Mouse (Mus musculus) spleen, embryonic (tissue): ENCODE data around the gene Cbarp.

ENCODE experiments used
- CTCF ChIA-PET: fragments of 350-600 bp; sonication (Branson Sonifier 250); formaldehyde crosslinking; loops from one replicate; lab custom pipeline; 2022; lab: Charles Lee

The Cbarp gene

DNA sequence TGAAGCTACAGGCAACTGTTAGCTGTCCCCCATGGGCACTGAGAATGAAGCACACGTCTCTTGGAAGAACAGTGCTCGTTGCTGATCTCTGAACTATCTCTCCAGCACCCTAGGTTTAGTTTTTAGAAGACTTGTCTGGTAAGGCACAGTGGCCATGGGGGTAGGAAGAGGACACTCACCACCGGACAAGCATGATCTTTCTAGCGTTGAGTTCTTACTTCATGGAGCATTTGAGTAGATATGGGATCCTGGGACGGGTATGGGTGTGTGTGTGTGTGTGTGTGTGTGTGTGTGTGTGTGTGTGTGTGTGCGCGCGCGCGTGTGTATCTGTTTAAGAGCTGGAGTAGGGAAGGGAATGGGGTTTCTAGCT lies at the start of gene Cbarp:
Gene Cbarp, minus strand, starts transcription at position 170 of the 370 bp plus-strand sequence.
- CTCF ChIA-PET = interaction anchor here (0.5 to 1.4 kb wide), 9 partner anchors 12 to 213 kb away, joined by 3 to 6 read pairs (median 4); partner anchors contain the start of genes Cirbp and Stk11

DNA sequence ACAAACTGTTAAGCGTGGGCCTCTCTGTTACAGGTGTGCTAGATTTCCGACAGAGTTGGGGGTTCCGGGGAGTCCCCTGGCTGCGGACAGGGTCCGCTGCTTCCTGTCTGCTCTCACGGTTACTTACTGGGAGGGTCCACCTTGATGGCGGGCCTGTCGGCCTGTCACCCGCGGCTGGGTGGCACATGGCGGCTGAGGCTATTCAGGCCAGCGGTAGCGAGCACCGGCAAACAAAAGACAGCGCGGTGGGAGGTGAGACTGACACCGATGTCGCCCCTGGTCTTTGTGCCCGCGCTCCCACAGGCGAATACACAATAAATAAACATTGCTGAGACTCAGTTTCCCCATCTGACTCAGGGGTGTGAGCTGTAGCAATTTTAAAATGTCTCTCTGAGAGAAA lies 49.4 kb upstream of the Cbarp start:
- CTCF ChIA-PET = no interaction called here

DNA sequence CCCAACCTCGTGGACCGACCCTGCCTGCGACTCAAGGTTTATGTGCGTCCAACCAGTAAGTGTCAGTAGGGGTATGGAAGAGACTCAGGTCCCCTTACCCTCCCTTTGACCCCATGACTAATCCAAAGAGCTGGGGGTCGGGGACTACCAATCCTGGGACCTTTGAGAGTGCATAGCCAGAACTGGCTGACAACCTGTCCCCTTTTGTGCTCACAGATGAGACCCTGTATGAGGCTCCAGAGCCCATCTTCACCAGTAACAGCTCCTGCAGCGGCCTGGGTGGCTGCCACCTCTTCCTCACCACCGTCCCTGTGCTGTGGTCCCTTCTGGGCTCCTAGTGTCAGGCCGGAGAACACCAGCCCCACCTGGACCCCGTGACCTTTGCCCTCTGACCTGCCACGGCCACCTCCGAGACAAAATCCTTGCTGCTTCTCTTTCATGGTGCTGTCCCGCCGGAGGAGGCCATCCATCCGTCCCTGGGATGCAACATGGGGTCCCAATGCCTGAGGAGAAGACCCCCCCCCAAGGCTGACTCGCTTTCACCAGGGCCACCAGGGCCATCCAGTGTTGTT lies 47.9 kb upstream of the Cbarp start:
- CTCF ChIA-PET = no interaction called here

DNA sequence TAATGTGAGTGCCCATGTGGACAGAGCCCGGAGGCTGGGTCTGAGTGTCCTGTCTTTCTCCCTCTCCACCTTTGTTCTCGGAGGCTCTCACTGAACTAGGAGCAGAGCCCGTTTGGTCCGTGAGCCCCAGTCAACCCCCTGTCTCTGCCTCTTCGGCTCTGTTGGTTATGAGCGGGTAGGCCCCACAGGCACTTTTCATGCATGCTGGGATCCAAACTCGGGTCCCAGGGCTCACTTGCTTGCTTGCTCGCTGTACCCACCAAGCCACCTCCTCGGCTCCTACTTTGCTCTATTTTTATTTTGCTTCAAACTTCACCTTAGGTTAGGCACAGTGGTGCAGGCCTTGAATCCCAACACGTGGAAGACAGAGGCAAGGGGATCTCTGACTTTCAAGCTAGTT lies 47.1 kb upstream of the Cbarp start:
- CTCF ChIA-PET = no interaction called here

DNA sequence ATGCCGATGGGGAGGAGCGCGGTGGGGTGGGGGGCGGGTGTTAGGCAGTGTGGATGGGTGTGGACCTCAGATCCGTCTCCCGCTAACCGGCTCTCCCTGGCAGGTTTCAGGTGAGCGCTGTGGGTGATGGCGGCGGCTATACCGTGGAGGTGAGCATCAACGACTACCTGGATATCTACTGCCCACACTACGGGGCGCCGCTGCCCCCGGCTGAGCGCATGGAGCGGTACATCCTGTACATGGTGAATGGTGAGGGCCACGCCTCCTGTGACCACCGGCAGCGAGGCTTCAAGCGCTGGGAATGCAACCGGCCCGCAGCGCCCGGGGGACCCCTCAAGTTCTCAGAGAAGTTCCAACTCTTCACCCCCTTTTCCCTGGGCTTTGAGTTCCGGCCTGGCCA lies 46.0 kb upstream of the Cbarp start:
- CTCF ChIA-PET = interaction anchor here (0.6 kb wide), 1 partner anchor 362 kb away, joined by 4 read pairs; no protein-coding TSS in a partner anchor

DNA sequence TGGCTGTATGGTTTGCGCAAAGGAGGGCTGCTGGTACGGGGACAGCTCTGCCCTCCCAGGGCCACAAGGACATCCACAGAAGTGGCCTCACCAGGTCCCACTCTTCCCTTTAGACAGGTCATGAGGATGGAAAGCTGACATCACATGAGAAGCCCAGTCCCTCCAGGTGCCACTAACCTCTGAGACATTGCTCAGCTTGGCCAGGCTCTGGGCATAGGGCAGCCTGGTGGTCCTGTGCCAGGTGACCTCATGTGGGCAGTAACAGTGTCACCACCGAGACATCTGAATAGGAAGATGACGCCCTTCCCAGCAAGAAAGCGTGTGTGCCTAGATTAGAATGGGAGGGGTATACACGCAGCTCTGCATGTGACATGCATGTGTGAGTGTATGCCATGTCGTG lies 41.9 kb upstream of the Cbarp start:
- CTCF ChIA-PET = no interaction called here

DNA sequence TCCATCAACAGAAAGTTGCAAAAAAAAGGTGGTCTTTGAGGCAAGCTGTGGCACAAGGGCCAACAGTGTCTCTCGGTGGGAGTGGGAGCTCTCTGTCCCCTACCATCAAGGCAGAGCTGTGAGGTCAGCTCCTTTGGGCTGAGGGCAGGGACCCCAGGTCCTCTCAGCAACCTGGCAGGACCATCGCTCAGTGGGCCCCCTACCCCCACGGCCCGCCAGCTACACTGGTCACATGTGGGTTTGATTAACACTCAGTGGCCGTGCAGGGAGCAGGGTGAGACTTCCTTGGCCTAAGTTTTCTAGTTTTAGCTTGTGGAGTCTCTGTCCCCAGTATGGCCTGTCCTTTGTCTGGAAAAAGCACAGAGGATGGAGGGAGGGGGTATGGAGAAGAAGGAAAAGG lies 40.2 kb upstream of the Cbarp start:
- CTCF ChIA-PET = no interaction called here

DNA sequence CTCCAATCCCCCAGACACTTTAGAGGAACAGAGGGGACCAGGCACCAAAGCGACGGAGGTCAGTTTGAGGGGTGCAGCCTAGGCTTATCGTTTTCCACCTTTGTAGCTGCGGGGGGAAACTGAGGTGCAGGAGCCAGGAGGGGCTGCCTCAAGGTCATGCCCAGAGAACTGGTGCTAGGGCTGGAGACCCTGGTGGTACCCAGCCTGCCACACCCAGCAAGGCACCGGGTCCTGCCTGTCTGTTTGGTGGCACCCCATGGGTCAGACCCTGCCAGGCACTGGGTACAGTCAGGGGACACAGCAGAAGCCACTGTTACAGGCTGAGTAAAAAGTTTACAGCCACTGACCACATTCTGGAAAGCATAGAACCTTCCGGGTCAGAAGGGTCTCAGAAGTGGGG lies 39.7 kb upstream of the Cbarp start:
- CTCF ChIA-PET = no interaction called here

DNA sequence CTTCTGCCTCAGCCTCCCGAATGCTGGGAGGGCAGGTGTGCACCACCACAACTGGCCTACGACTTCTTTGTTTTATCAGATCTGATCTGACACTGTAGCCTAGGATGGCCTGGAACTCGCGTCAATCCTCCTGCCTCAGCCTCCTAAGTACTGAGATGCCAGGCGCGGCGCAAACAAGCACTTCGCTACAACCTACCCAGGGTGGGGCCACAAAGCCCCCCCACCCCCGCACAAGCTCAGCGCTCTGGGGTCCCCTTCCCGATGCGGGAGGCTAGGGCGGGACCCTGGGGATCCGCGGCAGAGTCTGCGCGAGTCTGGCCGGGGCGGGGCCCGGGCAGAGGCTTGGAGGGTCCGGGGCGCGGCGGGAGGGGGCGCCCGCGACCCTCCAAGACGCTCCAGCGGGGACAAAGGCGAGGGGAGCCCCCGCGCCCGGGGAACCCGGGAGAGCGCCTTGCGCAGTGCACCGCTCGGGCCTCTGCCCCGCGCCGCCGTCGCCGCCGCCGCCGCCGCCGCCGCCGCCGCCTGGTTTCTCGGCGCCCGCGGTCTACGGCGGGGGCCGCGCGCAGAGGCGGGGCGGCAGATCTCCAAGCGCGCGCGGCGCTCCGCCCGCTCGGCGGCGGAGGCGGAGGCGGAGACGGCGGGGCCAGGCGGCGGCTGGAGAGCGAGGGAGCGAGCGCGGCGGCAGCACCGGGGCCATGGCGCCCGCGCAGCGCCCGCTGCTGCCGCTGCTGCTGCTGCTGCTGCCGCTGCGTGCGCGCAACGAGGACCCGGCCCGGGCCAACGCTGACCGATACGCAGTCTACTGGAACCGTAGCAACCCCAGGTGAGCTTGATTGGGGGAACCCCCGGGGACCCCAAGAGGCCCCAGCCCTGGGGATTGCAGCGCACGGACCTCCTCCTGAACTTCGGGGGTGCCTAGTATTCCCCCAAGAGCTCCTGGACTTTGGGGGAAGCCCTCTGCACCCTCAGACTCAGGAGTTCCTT lies 38.7 kb upstream of the Cbarp start, which contains the start of gene Efna2:
Gene Efna2, plus strand, starts transcription at position 415 of the 984 bp plus-strand sequence.
- CTCF ChIA-PET = interaction anchor here (0.7 kb wide), 1 partner anchor 44 kb away, joined by 4 read pairs; no protein-coding TSS in a partner anchor

DNA sequence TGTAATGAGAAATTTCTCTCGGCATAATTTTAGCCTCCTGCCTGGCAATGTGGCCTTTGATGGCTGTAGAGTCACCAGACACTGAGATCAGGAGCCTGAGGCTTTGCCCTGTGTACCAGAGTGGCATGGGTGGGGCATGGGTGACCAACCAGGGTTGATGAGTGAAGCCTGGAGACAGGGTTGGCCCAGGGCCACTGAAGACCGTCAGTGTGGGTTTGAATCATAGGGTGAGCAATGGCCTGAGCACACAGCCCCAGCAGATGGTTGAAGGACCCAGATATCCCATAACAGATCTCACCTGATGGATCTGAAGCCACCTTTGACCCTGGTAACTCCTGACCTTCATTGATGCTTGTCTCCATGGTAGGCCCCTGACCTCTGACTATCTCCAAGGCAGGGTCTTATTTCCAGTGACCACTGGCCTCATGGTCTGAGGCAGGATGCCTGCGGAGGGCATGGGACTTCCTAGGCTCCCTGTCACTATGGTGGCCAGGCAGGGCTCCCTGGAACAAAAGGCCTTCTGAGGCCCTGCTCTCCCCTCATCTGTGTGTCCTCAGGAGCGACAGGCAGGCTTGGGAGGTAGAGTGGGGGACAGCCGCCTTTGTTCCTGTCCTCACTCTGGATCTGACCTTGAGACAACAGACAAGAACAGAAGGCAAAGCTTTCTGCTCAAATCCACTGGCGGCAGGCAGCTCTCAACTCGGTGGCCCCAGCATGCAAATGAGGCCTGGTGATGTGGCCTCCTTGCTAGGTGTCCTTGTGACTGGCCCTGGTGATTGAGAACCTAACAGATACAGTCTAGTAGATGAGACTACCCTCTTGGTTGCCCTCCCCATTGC lies 37.0 kb upstream of the Cbarp start:
- CTCF ChIA-PET = no interaction called here

DNA sequence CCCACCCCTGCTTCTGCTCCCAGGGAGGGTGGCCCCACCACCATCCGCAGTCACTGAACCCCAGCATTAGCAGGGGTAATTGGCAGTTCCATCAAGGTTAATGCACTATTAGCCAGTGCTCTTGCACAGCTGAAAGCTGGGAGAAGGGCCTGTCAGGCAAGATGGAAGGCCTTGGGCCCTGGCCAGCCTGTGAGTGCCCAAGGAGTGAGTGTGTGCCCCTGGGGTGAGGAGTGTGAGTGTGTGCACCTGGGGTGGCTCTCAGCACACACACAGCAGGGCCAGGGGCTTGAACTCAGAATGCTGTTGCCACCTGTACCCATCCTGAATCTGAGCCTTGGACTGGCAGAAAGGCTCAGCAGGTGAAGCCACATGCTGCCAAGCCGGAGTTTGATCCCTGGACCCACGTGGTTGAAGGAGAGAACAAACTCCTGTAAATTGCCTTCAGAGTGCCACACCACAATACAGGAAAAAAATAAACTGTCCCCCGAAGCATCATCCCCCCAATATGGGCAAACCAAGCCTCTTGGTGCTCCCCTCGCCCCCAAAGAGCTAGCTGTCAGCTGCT lies 35.7 kb upstream of the Cbarp start:
- CTCF ChIA-PET = interaction anchor here (0.7 to 1.5 kb wide), 3 partner anchors 68 to 337 kb away, joined by 3 to 16 read pairs (median 3); no protein-coding TSS in a partner anchor

DNA sequence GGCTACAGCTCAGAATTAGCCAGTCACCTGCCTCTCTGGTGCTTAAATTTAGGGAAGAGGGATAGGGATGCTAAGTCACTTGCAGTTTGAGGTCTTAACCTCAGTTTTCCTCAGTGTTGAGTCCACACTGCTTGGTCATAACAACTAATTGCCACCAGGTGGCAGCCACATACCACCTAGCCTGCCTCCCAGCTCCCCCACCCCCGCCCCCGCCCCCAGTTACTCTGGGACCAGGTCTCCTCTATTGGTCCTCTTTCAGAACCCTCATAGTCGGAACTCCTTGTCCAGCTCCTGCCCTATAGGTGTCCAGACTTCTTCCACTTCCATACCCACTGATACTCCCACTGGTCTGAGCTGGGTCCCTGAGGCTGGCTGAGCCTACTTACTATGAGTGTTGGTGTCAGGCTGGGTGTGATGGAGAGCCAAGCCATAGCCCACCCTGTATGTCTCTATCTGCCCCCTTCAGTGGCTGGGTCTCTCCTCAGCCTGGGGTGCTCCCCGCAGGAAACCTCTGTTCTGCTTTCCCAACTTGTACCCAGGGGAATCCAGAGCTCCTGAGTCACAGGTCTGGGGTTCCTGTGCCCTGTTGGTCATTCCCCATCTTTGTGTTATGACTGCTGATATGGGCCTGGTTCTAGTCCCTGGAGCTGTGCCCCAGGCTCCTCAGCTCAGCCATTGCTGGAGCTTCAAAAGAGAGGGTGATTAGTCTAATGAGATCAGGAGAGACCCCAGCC lies 35.1 kb upstream of the Cbarp start:
- CTCF ChIA-PET = interaction anchor here (1.5 kb wide), 1 partner anchor 69 kb away, joined by 16 read pairs; no protein-coding TSS in a partner anchor

DNA sequence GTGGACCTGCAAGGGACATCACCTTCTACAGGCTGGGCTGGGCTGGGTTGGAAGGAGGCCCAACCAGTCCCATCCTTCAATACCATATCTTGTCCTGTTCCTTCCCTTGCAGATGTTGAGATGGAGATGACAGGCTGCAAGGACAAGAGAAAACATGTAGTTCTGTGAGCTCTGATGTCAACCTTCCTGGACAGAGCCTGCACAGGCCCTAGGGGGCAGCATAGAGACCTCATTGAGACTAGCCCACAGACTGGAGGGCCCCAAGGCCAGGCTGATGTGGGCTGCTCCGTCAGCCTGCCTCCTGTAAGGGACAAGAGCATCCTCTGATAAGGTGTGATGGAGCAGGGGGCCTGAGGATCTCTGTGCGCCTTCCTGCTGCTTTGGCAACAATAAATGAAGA lies 34.1 kb upstream of the Cbarp start:
- CTCF ChIA-PET = interaction anchor here (0.6 to 1.5 kb wide), 3 partner anchors 26 to 300 kb away, joined by 3 to 16 read pairs (median 8); no protein-coding TSS in a partner anchor

DNA sequence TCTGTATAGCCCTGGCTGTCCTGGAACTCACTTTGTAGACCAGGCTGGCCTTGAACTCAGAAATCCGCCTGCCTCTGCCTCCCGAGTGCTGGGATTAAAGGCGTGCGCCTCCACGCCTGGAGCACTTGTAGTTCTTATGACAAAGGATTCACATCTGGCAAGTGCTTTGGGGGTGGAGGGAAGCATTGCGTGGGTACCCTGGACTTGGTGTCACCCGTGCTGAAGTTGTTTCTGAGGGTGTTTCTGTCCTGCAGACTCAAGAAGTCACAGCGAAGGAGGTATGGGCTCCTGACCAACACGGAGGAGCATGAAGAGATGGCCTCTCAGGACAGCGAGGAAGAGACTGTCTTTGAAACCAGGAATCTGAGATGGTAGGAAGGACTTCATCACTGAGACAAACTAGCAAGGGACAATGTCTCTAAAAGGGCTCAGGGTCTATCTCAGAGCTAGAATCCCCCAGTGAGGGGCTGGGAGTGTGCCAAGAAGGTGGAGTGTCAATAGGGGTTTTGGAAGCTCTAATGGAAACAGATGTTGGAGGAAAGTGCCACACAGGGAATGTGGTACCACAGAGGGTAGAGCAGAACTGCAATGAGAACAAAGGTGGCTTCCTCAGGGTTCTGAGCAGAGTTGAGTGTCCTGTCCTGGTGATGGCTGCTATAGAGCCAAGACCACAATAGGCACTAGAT lies 33.5 kb upstream of the Cbarp start:
- CTCF ChIA-PET = interaction anchor here (0.6 to 0.8 kb wide), 2 partner anchors 25 to 301 kb away, joined by 3 to 8 read pairs; no protein-coding TSS in a partner anchor

DNA sequence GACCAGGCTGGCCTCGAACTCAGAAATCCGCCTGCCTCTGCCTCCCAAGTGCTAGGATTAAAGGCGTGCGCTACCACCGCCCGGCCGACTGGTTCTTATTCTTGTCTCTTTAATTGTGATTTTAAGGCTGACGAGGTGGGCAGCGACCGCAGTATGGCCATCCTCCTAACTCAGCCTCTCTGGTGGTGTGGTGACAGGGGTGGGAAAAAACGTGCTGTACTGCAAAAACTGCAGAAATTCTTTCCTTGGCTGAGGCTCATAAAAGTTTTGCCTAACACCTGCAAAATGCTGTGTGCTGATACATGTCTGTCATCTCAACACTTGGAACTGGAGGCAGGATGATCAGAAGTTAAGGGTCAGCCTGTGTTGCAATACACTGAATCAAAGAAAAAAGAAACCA lies 32.7 kb upstream of the Cbarp start:
- CTCF ChIA-PET = no interaction called here

DNA sequence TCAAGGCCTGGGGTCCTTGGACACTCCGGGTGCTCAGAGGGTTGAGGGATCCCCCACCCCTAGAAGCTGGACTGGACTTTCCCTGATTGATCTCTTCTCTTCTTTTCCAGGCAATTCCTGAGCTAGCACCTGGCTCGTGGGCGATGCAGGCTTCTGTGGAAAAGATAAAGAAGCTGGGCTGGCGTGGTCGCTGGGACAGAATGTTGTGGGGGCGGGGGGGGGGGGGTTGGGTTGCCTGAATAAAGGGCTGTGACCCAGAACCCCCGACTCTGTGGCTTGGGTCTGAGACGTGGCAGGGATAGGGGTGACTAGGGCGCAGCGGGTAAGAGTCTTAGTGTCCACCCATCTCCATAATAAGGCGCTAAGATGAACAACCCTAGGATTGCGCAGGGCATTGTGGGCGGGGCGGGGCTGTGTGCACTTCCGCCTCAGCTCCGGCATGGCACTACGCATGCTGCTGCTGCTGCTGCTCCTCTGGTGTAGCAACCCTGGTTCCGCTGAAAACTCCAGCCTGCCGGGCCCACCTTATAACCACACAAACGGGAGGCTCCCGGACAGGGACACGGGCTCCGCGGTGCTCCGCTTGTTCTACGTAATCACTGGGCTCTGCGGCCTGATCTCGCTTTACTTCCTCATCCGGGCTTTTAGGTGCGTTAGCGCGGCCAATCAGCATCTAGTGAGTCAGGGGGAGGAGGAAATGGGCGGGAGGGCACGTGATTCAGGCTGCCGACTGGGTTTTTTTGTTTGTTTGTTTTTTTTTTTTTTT lies 32.1 kb upstream of the Cbarp start, which contains the start of gene 1600002K03Rik:
Gene 1600002K03Rik, plus strand, starts transcription at position 418 of the 766 bp plus-strand sequence.
- CTCF ChIA-PET = interaction anchor here (0.5 to 0.7 kb wide), 3 partner anchors 88 to 188 kb away, joined by 4 to 7 read pairs (median 6); partner anchors contain the start of genes Dazap1 and Gamt

DNA sequence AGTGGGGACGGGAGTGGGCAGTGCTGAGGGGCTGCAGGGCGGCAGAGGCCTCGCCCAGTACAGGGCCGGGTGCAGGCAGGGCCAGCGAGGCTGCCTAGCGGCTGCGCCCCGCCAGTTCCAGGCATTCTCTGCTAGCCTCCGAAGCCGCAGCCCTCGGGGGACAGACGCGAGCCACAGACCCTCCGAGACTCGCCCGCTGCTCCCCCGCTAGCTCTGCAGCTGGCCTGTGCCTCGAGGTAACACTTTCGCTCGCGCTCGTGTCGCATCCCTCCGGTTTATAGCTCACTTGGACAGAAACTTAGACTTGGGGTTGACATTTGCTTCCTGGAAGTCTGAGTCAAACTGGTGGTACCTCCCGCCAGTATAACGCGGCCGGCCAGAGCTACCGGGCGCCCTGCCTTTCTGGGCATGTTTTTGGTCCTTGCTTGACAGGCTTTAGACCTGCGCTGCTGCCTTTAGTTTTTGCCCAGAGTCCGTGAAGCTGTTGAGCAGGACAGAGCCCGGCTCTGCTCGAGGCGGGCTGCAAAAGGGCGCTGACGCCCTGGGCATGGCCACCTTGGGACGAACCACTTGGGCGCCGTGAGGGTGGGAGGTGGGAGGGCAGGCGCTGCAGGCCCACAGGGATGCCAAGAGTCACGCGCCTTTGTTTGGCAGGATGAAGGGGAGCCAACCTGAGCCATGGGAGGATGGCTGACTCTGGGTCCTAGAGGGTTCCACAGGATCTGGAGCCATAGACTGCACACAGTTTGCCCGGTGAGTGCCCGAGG lies 31.3 kb upstream of the Cbarp start:
- CTCF ChIA-PET = interaction anchor here (0.6 to 0.9 kb wide), 2 partner anchors 187 to 202 kb away, joined by 3 to 7 read pairs; no protein-coding TSS in a partner anchor

DNA sequence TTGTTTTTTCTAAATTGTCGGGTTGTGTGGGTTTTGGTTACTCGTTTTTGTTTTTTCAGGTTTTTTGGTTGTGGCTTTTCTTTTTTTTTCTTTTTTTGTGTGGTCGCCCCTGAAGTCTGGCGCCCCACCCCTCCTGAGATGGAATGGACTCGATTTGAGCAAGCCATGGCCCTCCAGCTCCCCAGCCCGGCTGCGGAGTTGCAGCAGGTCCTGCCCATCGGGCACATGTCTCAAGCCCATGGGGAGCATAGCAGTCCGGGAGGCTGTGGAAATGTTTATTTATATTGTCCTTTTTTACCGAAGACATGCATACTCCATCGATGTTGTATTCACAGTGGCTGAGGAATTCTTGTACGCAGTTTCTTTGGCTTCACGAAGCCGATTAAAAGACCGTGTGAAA lies 30.6 kb upstream of the Cbarp start:
- CTCF ChIA-PET = interaction anchor here (0.9 kb wide), 1 partner anchor 202 kb away, joined by 3 read pairs; no protein-coding TSS in a partner anchor
